Comparison of ENCODE assay signal across 21 mouse cellular contexts in genomic region chr7:118122235-118122634, GRCm38 (mm10).
"Had no signal": no experiment of that assay in that cellular context is flagged by ENCODE, and none has a peak within 500 bp of the region (broad histone marks: within the 10 kb centered on the region; RNA-seq: fewer than 3 reads in every experiment).

No protein-coding gene starts in this region.

- H3K27ac ChIP-seq: heart, embryonic 10.5 days; hindbrain, embryonic 14.5 days; limb, embryonic 10.5 days; limb, embryonic 12.5 days; liver, embryonic 12.5 days; liver, embryonic 14.5 days had no signal

- DNase-seq: gastrocnemius, postnatal 14 days; gastrocnemius, postnatal 36 days; heart, adult 18-20 months; heart, postnatal 10 days; kidney, adult 18-20 months; kidney, adult 8-10 months; kidney, postnatal 10 days; kidney, postnatal 25 days; kidney, postnatal 4 days; layer of hippocampus, adult 9-11 months; liver had no signal

- H3K4me3 ChIP-seq: heart, embryonic 10.5 days; heart, embryonic 12.5 days; limb, embryonic 10.5 days; limb, embryonic 12.5 days; liver, embryonic 12.5 days had no signal

- H3K27me3 ChIP-seq: heart, embryonic 12.5 days; limb, embryonic 12.5 days; liver, embryonic 12.5 days had no signal

- H3K4me2 ChIP-seq: heart, embryonic 12.5 days; hindbrain, embryonic 14.5 days; limb, embryonic 12.5 days; liver, embryonic 12.5 days had no signal

- H3K9ac ChIP-seq: heart, embryonic 12.5 days; hindbrain, embryonic 14.5 days; limb, embryonic 12.5 days; liver, embryonic 12.5 days; liver, embryonic 14.5 days had no signal

- H3K9me3 ChIP-seq: heart, embryonic 10.5 days; heart, embryonic 12.5 days; limb, embryonic 10.5 days; limb, embryonic 12.5 days; liver, embryonic 12.5 days had no signal

- ATAC-seq: hindbrain, embryonic 16.5 days; inflammation-experienced regulatory T-cells, adult 6 months; intestine, embryonic 16.5 days; liver, embryonic 12.5 days had no signal
